Mouse (Mus musculus) CD4-positive naive resting alpha-beta T cell, adult 57 days (primary cell): ENCODE measurements around the gene Acr. TPM values are rescaled to one million over a fixed set of nuclear protein-coding genes. Genes with fewer than 3 reads are reported as not detected.

ENCODE experiments used
- total RNA-seq: library from RNA; stranded (reverse); gene quantifications from one replicate; pipeline ENCODE4 v1.2.4, GENCODE M21; 2023

Acr gene
- not detected for total RNA-seq

DNA sequence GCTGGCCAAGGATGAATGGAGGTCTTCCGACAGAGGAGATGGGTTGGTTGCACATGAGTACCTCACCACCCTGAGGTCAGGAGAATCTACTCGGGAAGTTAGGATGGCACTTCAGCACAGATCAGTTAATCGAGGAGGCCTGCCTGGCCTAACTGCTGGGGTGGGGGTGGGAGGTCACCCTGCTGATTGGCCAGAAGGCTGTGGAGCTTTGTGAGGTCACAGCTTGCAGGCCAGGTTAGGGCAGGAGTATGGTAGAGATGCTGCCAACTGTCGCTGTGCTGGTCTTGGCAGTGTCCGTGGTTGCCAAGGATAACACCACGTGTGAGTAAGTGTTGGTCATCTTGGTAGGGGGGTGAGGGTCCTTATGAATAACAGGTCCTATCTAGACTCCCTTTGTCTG, at the start of gene Acr:
Acr (plus strand) TSS at position 213 of the 400 bp plus-strand sequence.

DNA sequence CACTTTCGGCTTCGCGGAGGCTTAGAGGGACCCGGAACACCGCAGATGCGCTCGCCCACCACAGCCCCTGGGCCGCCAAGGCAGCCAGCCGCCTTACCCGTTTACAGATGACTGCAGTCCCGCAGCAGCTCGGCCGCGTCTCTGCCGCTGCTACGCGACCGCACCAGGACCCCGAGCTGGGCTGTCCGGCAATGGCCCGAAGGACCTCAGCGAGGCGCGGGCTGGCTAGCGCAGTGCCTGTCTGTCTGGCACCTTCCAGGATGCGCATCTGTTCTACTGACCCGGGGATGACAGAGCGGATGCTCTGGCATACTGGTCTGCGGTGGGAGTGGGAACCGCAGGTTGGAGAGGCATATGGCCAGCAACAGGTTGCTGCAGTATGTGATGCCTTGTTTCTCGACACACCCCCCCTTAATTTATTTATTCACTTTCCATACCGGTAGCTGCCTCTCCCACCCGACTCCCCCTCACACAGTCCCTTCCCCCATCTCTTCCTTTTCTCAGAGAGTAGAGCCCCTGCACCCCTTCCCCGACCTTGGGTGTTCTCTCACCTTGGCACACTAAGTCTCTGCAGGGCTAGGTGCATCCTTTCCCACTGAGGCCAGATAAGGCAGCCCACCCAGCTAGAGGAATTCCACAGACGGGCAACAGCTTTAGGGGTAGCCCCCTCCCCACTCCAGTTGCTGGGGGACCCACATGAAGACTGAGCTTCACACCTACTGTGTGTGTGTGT, 23.8 kb downstream of the Acr start, which contains the start of gene Rabl2:
Rabl2 (minus strand) TSS at position 201 of the 733 bp plus-strand sequence.

Other genes starting within 250 kb of the Acr start
- not detected for gene Adm2, start 245.6 kb upstream of the Acr start, total RNA-seq
- not detected for gene Miox, start 233.9 kb upstream of the Acr start, total RNA-seq
- 52.1 TPM for gene Lmf2, start 212.7 kb upstream of the Acr start, total RNA-seq
- gene Ncaph2, start 212.6 kb upstream of the Acr start, total RNA-seq = 133 TPM
- gene Sco2, start 194.5 kb upstream of the Acr start, total RNA-seq = 18.3 TPM
- 0.50 TPM for gene Tymp, start 191.3 kb upstream of the Acr start, total RNA-seq
- 1.7 TPM for gene Odf3b, start 189.0 kb upstream of the Acr start, total RNA-seq
- not detected for gene Klhdc7b, start 183.4 kb upstream of the Acr start, total RNA-seq
- not detected for gene Syce3, start 157.8 kb upstream of the Acr start, total RNA-seq
- 2.2 TPM for gene Cpt1b, start 142.5 kb upstream of the Acr start, total RNA-seq
- gene C730034F03Rik, start 138.7 kb upstream of the Acr start, total RNA-seq = 9.0 TPM
- gene Gm44502, start 138.6 kb upstream of the Acr start, total RNA-seq = 2.9 TPM
- 194 TPM for gene Chkb, start 138.4 kb upstream of the Acr start, total RNA-seq
- not detected for gene Mapk8ip2, start 114.4 kb upstream of the Acr start, total RNA-seq
- gene Arsa, start 90.9 kb upstream of the Acr start, total RNA-seq = 13.7 TPM
- 1.0 TPM for gene Shank3, start 68.7 kb upstream of the Acr start, total RNA-seq
- gene Rabl2, start 23.6 kb downstream of the Acr start, total RNA-seq = 0.68 TPM